Mouse (Mus musculus): ENCODE measurements around the gene Ntng2. TPM values are rescaled to one million over a fixed set of nuclear protein-coding genes. Genes with fewer than 3 reads are reported as not detected.
A peak's percentile ranks its signal among the peaks of the same experiment; 100 is the strongest.

Ntng2 gene
- 18.9 and 40.1 TPM in 2 replicates for total RNA-seq (2017)

DNA sequence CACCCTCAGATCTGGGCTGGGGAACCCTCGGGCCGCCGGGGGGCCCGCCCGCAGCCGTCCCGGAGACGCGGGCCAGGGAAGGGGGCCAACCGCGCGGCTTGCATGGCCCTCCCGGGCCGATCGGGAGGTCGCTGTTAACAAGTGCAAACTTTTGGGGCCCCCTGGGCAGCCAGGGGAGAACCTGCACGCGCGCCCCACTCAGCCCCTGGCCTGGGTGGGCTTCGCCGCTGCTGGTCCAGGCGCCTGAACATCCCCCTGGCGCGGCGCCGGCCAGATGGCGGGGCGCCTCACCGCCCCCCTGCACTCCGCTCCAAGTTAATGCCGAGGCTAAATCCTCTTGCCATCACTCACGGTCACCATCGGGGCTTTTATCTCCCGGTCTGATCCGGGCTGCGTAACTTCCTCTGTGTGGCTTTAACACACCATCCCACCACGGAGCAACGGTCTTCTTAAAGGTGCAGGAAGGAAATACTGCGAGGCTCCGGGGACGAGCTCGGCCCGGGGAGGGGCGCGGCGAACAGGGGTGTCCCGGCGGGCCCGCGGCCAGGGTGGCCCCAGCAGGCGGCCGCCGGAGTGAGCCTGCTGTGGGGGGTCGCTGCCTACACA, at the start of gene Ntng2:
TSS of gene Ntng2 (minus strand) at position 407 of the 606 bp plus-strand sequence.
- ATAC-seq (ENCODE audit: extremely low read depth, insufficient number of reproducible peaks, low FRiP score, poor library complexity, severe bottlenecking) = peak; percentile 25; the same call in 1 of the 2 replicates

DNA sequence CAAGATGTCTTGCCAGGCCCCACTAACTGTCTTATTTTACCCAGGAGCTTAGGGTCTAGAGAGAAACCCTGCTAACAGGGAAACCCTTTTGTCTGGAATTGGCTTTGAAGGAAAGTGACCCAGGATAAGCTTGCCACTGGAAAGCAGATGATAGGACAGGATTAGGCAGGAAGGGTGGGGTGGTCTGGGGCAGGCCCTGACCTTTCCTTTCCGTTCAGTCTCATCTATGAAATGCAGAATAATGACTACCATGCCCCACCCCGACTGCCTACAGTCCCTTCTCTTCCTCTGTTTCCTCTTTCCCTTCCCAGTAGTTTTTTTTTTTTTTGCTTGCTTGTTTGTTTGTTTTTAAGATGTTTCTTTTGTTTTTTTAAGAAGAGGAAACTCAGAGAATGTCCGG, 42.8 kb upstream of the Ntng2 start:
- no peak for ATAC-seq (ENCODE audit: extremely low read depth, insufficient number of reproducible peaks, low FRiP score, poor library complexity, severe bottlenecking)

DNA sequence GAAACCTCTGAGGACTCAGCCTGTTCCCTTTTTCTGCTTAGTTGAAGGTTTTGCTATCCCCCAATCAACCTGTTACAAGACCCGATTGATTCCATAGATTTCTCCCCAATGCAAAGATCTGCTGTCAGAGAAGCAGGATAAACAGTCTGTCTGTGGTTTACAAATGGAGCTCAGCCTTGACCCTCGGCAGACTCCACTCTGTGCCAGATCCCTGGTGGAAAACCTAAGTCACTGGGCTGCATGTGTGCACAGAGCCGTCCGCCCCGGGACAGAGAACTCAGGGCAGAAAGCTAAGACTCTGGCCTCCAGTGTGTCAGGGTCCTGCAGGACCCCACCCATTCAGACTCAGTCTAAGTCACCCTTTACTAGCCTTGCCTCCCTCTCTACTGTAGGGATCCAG, 34.8 kb upstream of the Ntng2 start:
- no peak for ATAC-seq (ENCODE audit: extremely low read depth, insufficient number of reproducible peaks, low FRiP score, poor library complexity, severe bottlenecking)

DNA sequence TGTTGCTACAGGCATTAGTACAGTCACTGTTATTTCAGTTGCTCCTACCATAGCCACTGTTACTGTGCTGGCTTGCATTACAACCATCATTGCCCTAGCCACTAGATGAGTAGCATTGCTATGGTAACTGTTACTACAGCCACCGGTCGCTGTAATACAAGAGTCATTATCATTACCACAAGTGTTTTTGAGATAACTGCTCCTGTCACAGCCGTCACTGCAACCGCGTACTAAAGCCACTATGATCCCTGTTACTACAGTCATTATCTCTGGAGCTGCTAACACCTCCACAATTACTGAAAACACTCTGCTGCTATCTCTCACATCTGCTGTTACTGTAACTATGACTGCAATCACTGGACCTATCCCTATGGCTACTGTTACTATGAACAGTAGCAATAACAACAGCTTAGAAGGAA, 24.9 kb upstream of the Ntng2 start:
- ATAC-seq (ENCODE audit: extremely low read depth, insufficient number of reproducible peaks, low FRiP score, poor library complexity, severe bottlenecking) = no peak

DNA sequence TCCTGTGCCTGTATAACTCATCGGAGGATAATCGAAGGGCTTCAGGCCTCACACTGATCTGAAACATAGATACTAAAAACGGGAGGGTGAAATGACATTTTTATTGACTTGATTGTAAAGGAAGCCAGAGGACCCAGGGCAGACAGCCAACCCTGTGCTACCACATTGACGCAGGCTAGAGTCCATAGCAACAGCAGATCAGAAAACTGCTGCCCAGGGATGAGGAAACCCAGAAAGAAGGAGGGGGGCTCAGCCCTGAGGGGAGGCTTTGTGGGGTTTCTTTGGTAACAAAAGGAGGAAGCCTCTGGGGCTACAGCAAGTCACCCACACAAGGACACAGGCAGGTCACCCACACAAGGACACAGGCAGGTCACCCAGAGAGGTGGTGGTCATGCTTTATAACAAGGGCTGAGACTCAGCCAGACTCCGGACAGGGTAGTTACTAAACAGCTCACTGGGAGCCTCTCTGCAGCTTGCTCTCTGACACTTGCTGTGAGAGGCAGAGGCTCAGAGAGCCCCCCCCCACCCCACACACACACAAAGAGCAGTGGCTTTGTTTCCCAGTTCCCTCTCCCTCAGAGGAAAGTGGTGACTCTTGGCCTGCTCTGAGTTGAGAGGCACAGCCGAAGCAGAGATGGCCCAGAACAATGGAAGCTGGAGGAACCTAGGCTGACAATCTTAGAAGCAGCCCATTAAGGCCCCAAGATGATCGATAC, 19.2 kb upstream of the Ntng2 start:
- ATAC-seq (ENCODE audit: extremely low read depth, insufficient number of reproducible peaks, low FRiP score, poor library complexity, severe bottlenecking) = no peak

DNA sequence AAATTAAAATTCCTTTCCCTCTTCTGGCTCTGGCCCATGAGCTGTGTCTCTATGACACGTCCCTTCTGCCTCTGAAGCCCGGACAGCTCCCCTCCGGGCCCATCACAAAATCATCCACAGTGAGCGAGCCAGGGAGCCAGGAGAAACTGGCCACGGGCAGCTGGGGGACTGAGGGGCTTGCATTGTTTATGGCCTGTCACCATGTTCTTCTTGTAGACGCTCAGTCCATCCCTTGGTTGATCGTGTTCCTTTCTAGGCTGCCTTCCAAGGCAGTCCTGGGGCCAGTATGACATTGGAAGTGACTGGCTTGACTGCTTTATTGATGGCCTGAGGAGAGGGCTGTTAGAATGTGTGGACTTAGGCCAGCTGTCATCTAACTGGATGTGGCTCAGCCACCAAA, 18.3 kb upstream of the Ntng2 start:
- ATAC-seq (ENCODE audit: extremely low read depth, insufficient number of reproducible peaks, low FRiP score, poor library complexity, severe bottlenecking) = no peak

DNA sequence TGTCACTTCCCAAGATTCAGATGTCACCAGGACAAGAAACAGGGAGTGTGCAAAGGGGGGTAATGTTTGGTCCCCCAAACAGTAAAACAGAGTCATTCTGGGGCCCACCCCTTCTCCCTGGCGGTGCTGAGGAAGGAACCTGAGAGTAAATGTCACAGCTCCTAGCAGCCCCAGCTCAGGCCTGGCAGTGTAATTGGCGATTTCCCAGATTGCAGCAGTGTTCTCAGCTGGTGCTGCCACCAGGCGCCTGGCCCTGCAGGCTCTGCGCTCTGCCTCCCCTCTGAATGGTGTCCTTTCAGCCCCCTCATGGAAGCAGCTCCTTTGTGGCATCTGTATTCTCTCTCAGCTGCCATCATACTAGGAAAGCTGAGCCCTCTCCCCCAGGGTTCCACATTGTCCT, 14.0 kb upstream of the Ntng2 start:
- no peak for ATAC-seq (ENCODE audit: extremely low read depth, insufficient number of reproducible peaks, low FRiP score, poor library complexity, severe bottlenecking)

DNA sequence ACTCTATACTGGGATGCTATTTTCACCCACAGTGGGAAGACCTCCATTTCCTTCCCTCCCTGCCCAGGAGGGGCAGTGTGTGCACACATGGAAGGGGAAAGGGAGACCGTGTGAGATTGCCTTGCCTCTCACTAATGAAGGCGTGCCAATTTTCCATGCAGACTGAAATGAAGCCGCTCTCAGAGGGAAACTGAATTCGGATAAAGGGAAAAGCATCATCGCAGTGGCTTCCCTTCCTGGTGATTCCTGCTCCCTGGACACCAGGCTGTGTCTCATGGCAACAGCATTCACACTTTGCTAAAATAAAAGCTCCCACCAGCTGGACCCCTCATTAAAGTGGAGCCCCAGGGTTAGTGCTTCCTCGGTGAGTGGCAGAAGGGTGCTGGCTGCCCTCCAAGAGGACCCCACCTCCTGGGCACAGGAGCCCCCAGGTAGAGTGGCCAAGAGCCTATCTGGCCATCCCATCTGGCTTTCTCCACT, 9.7 kb upstream of the Ntng2 start:
- no peak for ATAC-seq (ENCODE audit: extremely low read depth, insufficient number of reproducible peaks, low FRiP score, poor library complexity, severe bottlenecking)

DNA sequence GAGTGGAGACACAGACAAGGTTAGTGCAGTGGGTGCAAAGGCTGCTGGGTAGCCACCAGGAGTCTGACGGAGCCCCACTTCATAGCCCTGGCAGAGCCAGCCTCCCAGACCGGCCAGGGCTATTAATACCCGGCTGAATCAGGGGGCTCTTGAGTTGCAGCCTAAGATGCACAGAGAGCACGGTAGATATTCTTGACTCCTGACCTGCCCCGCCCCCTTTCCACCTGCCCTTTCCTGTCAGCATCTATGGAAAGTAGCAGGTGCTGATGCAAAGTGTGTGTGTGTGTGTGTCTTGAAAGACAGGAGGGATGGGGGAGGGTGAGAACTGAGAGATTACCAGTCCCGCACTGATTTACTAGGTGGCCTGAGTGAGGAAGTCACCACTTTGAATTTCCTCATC, 8.3 kb upstream of the Ntng2 start:
- ATAC-seq (ENCODE audit: extremely low read depth, insufficient number of reproducible peaks, low FRiP score, poor library complexity, severe bottlenecking) = no peak

DNA sequence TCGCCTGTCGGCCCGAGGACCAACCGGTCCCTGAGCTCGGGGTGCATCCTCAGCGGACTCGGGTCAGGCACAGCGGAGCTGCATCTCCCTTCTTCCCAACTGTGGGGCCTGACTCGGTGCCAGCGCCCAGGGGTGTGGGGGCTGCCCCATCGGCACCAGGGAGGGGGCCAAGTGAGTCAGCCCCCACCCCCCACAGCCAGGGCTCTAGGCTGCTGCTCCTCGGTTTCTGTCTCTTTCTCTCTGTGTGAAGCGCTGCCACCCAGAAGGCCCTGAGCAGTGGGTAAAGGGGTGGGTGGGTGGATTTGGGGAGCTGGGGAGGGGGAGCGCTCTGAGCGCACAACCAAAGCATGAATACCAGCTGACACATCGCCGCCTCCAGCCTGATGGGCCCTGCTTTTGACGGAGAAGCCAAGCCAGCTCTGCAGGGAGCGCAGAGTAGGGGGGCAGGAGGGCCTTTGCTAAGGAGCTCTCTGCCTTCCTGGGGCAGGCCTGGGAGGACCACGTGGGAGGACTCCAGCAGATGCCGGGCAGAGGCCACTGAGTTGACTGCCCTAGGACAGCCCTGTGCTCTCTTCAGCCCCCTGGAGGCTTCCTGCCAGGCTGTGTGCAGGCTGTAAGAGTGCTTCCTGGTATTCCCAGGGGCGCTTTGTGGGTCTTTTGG, 530 bp upstream of the Ntng2 start:
- no peak for ATAC-seq (ENCODE audit: extremely low read depth, insufficient number of reproducible peaks, low FRiP score, poor library complexity, severe bottlenecking)

DNA sequence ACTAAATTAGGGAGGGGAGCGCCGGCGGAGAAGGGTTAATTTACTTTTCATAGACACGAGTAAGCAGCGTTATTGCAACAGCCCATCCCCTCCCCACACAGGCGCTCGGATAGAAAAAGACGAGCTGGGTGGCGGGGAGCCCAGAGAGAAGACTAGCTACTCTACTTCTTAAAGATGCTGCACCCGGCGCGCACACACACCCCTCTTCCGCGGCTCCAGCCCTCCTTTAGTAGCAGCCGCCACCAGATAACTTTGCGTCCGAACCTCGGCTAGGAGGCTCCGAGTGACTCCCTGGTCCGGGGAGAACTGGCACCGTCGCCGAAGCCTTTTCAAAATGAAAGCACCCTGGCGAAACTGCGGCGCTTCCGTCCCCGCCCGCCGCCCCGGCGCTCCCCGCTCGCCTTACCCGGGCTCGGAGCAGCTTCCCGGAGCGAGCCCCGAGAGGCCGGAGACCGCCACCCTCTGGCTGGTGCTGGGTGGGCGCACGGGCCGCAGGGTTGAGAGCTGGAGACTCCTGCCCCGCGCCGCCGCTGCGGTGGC, 676 bp downstream of the Ntng2 start:
- ATAC-seq (ENCODE audit: extremely low read depth, insufficient number of reproducible peaks, low FRiP score, poor library complexity, severe bottlenecking) = peak; percentile 8; the same call in 1 of the 2 replicates

DNA sequence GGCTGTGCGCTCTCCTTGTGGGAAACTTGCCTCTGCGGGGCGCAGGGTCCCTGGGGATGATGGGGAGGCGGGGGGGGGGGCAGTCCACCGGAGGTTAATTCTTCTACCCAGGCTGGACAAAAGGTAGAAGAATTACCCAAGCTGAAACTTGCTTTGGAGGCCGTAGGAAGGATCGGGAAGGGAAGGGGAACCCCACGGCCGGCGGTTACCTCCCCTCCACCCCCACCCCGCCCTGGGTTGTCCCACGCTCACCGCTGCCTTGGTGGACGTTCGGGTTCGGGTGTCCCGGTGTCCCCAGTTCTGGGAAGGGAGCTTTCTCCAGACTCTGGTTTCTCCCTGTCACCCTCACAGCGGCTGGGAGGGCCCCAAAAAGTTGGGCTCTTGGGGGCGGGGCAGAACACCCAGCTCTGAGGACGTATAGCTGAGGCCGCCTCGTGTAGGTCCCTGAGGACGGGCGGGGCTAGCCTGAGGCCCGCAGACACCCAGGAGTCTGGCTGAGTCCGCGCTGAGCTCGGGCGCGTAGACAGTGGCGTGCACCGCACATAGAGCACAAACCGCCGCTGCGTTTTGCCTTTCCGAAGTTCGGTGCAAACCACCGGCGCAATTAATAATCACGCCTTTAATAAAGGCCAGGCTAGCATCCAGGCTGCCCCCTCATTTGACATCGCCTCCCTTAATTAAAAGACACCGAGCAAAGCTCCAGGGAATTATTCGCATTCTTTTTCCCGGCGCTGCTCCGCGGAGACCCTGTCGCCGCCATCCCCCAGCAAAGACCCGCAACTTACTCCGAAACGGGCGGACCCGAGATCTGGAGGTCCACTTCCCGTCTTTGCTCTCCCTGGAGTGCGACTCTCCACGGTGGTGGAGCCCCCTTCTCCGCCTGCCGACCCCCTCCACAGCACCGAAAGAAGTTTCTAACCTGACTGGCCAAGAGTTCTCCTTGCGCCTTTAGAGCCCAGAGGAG, 1.4 kb downstream of the Ntng2 start:
- peak; percentile 46 for ATAC-seq (ENCODE audit: extremely low read depth, insufficient number of reproducible peaks, low FRiP score, poor library complexity, severe bottlenecking)

DNA sequence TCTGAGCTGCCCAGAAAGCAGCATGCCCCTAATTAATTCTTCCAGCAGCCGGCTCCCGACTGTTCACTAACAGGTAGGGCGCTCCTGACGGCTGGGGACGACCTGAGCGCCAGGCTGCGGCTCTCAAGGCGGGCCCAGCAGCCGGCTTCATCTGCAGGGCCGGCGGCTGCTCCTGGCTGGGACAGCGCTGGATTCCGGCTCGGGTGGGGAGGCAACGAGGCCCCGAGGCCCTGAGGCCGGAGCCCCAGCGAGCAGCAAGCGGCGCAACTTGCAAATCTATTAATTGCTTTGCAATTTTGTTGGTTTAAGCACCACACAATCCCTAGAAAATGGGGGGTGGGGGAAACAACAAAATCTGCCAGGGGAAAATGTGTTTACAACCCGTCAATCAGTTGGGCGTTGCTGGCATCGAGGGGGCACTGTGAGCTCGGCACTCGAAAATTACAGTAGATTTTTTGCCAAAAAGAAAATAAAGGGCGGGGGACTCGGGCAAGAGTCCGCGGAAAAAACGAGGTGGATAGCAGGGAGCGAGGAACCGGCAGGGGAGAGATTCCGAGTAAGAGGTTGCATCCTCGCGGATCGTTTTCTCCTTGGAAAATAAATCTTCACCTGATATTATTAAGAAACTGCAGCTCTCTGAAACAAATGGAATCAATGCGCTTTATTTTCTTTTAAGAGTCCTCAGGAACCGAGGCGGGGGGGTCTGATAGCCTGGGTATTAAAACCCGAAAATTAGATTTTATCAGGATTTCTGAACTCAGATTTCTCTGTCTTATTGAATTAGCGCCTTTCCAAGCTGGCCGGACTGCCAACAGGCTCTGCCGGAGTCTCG, 2.3 kb downstream of the Ntng2 start:
- no peak for ATAC-seq (ENCODE audit: extremely low read depth, insufficient number of reproducible peaks, low FRiP score, poor library complexity, severe bottlenecking)

DNA sequence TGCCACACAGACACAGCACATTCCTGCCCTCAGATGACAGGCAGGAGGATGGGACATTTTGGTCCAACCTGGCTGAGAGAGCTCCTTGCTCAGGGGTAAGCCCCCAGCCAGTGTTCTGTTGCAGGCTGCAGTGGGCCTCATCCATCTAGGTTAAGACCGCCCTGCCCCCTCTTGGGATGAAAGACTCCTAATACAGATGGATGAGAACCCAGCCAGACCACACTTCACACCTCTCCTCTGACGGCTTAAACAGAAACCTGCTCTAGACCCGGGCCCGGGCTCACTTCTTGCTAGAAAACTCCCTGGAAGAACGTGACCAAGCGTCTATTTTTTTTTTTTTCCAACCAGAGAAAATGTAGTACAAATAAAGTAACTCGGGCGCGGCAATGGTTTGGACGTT, 3.0 kb downstream of the Ntng2 start:
- no peak for ATAC-seq (ENCODE audit: extremely low read depth, insufficient number of reproducible peaks, low FRiP score, poor library complexity, severe bottlenecking)

DNA sequence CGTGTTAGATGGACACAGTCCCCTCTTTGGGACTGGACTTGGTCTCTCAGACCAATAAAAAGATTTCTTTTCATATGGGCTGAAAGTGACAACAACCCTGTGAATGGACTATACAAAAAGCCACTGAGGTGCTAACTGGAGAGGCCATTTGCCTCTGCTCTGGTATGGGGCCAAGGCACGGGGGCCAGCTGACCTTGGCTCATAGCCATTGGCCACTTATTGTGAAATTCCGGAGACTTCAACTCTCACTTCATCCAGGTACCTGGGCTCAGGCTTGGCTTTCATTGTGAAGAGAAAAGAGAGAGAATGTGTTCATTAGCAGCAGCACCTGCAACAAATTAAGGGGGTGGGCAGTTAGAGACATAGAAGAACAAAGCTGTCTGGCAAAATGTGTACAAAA, 4.3 kb downstream of the Ntng2 start:
- ATAC-seq (ENCODE audit: extremely low read depth, insufficient number of reproducible peaks, low FRiP score, poor library complexity, severe bottlenecking) = no peak

DNA sequence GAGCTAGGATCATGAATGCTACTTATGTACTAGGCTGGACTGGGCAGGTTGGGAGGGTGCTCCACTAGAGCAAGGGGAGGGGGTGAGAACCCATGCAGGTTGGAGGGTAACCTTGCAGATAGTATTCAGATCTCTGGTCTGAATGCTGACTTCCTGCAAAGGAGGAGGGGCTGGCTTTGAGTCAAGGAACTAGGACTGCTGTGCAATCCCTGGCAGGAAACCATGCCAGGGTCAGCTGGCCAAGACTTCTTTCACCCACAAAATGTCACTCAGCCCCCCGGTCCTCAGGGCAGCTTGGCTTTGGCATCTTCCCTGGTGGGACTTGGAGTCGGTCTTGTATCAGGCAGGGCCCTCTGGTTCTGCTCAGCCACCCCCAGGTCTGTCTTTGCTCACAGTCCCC, 5.4 kb downstream of the Ntng2 start:
- ATAC-seq (ENCODE audit: extremely low read depth, insufficient number of reproducible peaks, low FRiP score, poor library complexity, severe bottlenecking) = no peak

DNA sequence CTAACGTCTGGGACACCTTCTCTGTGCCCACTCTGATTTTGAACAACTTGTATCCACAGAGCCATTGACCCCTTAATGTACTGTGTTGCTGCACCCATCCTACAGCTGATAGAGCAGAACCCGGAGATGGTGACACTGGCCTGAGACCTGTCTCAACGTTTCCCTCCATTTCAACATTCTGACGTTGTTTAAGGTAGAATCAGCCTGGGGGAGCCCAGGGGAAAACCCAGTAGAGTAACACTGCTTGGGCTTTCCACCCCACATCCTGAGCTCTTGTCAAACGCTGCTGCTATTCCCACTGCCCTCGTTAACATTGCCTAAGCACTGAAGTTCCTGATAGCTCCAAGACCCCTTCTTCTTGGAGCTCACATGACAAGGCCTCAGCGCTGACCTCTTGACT, 5.9 kb downstream of the Ntng2 start:
- no peak for ATAC-seq (ENCODE audit: extremely low read depth, insufficient number of reproducible peaks, low FRiP score, poor library complexity, severe bottlenecking)

DNA sequence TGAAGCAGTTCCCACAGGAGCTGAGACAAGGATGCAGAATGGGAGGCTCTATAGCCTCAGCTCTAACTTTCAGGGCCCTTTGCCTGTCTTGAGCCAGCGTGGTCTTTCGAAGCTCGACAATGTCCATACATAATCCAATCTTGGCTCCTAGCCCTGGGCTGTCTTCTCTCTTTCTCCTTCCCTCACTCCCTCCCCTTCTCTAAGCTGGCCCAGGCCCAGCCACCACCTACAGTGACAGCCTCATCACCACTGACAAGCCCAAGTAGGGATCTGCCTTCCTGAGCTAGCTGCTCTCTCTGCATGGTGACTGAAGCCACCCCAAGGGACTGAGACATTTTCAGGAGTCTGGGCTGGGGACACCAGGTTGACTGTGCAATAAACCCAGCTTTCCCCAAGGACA, 6.5 kb downstream of the Ntng2 start:
- no peak for ATAC-seq (ENCODE audit: extremely low read depth, insufficient number of reproducible peaks, low FRiP score, poor library complexity, severe bottlenecking)

Measured in neutrophil, adult 5-6 weeks (primary cell).